Mouse (Mus musculus): ENCODE results near the gene Cpn1.
"Not testable (repeated sequence)": the region's sequence is repeated elsewhere in the genome, so short reads cannot be mapped to it uniquely, and the experiment has no call there.

The Cpn1 gene

GRCm38 (mm10) chr19:43980711-43981110, 5.6 kb downstream of the Cpn1 start:
- DNase-seq, result no peak

- no peak for DNase-seq
Observed at GRCm38 (mm10) chr19:43977799-43978198, 8.6 kb downstream of the Cpn1 start.

- no peak for DNase-seq
Observed at GRCm38 (mm10) chr19:43976661-43977060, 9.7 kb downstream of the Cpn1 start.

- DNase-seq, result no peak
Observed at GRCm38 (mm10) chr19:43974221-43974620, 12.1 kb downstream of the Cpn1 start.

GRCm38 (mm10) chr19:43973711-43974110, 12.6 kb downstream of the Cpn1 start:
- DNase-seq, result no peak

- DNase-seq, result no peak
Observed at GRCm38 (mm10) chr19:43972129-43972528, 14.2 kb downstream of the Cpn1 start.

- DNase-seq, result no peak
Observed at GRCm38 (mm10) chr19:43968436-43969026, 17.8 kb downstream of the Cpn1 start.

- no peak for DNase-seq
Observed at GRCm38 (mm10) chr19:43966481-43966880, 19.9 kb downstream of the Cpn1 start.

GRCm38 (mm10) chr19:43965496-43966085, 20.8 kb downstream of the Cpn1 start:
- no peak for DNase-seq

GRCm38 (mm10) chr19:43962795-43963194, 23.6 kb downstream of the Cpn1 start:
- DNase-seq, result no peak

- DNase-seq, result no peak
Observed at GRCm38 (mm10) chr19:43961185-43961584, 25.2 kb downstream of the Cpn1 start.

- DNase-seq, result no peak
Observed at GRCm38 (mm10) chr19:43960014-43960413, 26.3 kb downstream of the Cpn1 start.

GRCm38 (mm10) chr19:43959162-43959561, 27.2 kb downstream of the Cpn1 start:
- DNase-seq, result peak; percentile 53

- DNase-seq, result peak; percentile 88
Observed at GRCm38 (mm10) chr19:43957881-43958280, 28.5 kb downstream of the Cpn1 start.

- no peak for DNase-seq
Observed at GRCm38 (mm10) chr19:43957402-43957801, 29.0 kb downstream of the Cpn1 start.

- DNase-seq, result no peak
Observed at GRCm38 (mm10) chr19:43955266-43955665, 31.1 kb downstream of the Cpn1 start.

GRCm38 (mm10) chr19:43954864-43955263, 31.5 kb downstream of the Cpn1 start:
- no peak for DNase-seq

- DNase-seq, result not testable (repeated sequence)
Observed at GRCm38 (mm10) chr19:43952936-43953335, 33.4 kb downstream of the Cpn1 start.

GRCm38 (mm10) chr19:43949111-43949810, 37.1 kb downstream of the Cpn1 start:
- DNase-seq, result no peak

GRCm38 (mm10) chr19:43944566-43944965, 41.8 kb downstream of the Cpn1 start:
- no peak for DNase-seq

GRCm38 (mm10) chr19:43943076-43943475, 43.3 kb downstream of the Cpn1 start:
- DNase-seq, result no peak

GRCm38 (mm10) chr19:43939769-43940689, 46.3 kb downstream of the Cpn1 start, which contains the start of gene Dnmbp:
Gene Dnmbp, minus strand, starts transcription at chr19:43940191.
- peak; percentile 42 for DNase-seq

GRCm38 (mm10) chr19:43939171-43939768, 47.1 kb downstream of the Cpn1 start:
- no peak for DNase-seq
